Mouse (Mus musculus) left cerebral cortex, postnatal 25 days (tissue): ENCODE results near the gene Dhrs11. TPM values are rescaled to one million over a fixed set of nuclear protein-coding genes. Genes with fewer than 3 reads are reported as not detected.
A peak's percentile ranks its signal among the peaks of the same experiment; 100 is the strongest.
"Not testable (repeated sequence)": the region's sequence is repeated elsewhere in the genome, so short reads cannot be mapped to it uniquely, and the experiment has no call there.

Experiments
- DNase-seq, 2 experiments: peaks; one replicate each; pipeline ENCODE4 v3.0.0; 2022; ENCODE audit warnings: low spot score in 2 of 2, mixed read lengths in 1 of 2
- intact Hi-C: fragments of 180-260 bp; cut with DNase I; formaldehyde crosslinking; loops from one replicate; pipeline ENCODE4 v1.15.1; 2025
- total RNA-seq, 2 experiments: library from RNA; stranded (reverse); gene quantifications; 2 replicates each; pipeline ENCODE4 v1.2.3; 2021

Gene Dhrs11
- total RNA-seq: 1 to 10 TPM; 8.8 to 10.0 TPM

DNA sequence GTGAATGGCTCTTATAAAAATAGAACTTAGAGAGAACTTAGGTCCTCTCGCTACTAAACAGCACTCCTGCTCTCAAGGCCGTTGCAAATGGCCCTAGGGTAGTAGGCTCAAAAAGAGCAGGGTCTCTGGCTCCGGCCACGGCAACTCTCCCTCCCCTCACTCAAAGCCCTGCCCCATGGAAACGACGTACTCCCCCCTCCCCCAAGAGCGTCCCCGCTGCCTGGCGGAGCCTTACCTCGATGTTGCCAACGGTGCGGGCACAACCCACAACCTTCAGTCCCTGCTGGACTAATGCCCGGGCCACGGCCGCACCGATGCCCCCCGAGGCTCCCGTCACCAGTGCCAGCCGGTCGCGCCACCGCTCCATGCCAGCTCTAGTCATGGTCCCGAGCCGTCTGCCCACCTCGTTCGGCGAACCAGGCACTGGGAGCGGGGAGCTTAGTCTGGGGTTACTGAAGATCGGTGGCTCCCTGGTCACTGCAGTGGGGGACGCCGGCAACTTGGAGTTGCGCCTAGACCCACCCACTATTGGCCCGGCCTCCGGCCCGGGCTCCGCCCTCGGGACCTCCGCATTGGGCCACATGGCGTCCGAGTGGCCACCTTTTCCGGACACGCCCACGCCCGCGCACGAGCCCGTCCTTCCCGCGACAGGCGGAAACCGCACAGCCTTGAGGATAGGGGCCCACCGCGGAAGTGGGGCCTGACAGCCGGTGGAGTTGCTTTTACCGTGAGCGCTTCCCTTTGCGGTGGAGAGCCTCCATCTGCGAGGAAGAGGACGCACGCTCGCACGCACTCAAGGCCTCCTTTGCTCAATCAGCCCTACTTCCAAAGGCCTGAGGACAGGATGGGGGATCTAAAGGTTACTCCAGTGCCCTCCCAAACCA lies at the start of gene Dhrs11:
Dhrs11 (minus strand) TSS at position 479 of the 884 bp plus-strand sequence.
- DNase-seq: peak; percentile 88
- intact Hi-C loops: loop anchor here (5.0 kb wide), 1 partner anchor 44 kb away; the partner anchor contains the start of gene Ggnbp2

DNA sequence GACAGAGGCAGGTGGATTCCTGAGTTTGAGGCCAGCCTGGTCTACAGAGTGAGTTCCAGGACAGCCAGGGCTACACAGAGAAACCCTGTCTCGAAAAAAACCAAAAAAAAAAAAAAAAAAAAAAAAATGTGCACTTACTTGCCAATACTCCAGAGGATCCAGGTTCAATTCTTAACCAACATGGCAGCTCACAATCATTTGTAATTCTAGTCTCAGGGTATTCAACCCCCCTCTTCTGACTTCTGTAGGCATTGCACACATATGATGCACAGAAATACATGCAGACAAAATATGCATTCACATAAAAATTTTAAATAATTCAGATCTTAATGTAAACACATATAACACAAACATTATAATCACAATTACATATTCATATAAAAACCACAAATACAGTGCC lies 47.2 kb upstream of the Dhrs11 start:
- intact Hi-C loops, DNase-seq: not testable (repeated sequence)

DNA sequence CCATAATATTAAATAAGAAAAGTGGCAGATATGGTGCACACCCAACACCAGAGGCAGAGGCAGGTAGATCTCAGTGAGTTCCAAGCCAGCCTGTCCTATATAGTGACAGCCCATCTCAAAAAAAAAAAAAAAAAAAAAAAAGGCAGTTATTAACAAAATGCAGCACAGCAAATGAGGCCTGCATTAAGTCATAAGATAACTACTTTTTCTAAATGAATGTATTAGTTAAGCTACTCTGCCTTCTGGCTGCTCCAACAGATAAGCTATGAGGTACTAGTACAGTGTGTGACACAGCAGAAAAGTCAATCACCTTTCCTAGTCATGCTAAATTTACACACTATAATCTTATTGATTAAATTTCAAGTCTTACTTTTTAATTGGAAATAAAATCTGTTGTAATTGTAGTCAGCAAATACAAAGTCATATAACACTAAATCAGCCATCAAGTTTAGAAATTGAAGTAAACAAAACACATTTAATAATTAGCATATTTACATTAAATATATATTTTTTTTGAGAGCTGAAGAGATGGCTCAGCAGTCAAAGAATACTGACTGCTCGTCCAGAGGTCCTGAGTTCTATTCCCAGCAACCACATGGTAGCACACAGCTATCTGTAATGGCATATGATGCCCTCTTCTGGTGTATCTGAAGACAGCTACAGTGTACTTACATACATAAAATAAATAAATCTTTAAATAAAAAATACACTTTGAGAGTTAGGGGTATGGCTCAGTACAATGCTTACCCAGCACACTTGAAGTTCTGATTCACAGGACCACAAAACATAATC lies 44.4 kb upstream of the Dhrs11 start:
- intact Hi-C loops: loop anchor here (5.0 kb wide), 2 partner anchors 46 to 264 kb away; partner anchors contain the start of gene Dhrs11
- DNase-seq: no peak

DNA sequence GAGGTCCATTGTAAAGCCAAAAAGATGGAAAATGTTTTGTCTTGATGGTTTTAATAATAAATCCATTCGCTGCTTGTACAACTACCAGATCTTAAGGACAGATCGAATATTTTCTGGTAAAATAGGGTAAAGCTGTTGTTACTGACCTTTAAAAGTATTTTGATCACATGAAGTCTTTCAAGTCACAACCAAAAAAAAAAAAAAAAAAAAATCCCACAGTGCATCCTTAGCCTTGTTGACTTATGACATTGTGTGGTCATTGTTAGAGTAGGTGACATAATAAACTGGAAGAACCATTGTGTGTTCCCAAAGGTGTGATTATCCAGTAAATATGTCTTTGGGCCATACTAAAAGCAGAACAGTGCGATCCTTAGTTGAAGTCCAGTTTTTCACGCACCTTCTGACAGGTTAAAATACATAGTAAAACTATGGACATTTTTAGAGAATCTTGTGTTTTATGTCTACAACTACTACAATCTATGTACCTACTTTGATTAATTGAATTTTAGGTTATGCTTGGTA lies 42.8 kb upstream of the Dhrs11 start:
- intact Hi-C loops: loop anchor here (5.0 kb wide), 2 partner anchors 44 to 266 kb away; partner anchors contain the start of gene Dhrs11
- DNase-seq: no peak

DNA sequence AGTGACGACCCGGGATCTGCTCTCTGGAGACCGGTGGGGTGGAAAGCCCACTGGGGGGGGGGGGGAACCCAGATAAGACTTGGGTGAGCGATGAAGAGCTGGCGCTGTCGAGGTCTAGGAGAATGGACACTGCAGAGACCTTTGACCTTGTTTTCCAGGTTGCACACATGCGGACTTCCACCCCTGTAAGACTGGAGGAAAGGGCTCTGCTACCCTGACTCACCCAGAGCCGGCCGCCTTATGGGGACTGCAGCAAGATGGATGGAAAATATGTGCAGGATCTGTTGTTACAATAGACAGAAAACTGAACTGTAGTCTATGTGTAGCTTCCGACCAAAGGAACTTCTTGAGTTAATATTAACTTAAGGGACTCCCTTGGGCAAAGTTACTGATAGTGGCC lies 42.3 kb upstream of the Dhrs11 start:
- peak in 1 of 2 experiments; percentile 40 for DNase-seq
- intact Hi-C loops: loop anchor here (5.0 kb wide), 2 partner anchors 44 to 266 kb away; partner anchors contain the start of gene Dhrs11

DNA sequence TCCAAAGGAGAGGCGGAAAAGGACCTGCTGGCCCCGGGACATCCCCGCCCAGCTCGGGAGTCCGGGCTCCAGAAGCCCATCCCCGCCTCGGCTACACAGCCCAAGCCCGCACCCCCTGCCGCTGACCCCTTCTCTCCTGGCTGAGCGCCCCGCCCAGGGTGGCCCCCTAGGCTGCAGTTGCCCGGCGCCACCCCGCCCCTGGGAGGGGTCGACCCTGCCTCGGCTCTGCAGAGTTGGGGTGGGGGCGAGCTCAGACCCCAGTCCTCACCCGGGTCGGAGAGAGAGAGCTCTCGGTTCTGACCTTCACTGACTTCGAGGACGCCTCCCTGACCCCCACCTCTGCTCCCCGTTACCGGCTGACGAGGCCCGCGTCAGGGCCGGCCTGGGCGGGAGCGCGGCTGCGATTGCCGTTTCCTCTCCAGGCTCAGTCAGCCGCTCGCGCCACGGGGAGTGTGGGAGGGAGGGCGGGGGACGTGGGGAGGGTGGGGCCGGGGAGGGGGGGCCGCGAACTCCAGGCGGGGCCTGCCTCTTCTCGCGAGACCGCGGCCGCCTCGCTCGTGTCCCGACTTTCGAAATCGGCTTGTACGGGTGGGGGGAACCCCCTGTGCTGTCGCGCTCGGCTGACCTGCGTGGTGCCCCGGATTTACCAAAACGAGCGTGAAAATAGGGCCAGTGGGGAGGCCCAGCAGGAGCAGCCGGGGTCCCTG lies 41.7 kb upstream of the Dhrs11 start, which contains the start of gene Ggnbp2:
Ggnbp2 (minus strand) TSS at position 481 of the 707 bp plus-strand sequence.
- intact Hi-C loops: loop anchor here (1.0 to 5.0 kb wide), 4 partner anchors 10 to 267 kb away; partner anchors contain the start of genes Dhrs11, Myo19 and Pigw

DNA sequence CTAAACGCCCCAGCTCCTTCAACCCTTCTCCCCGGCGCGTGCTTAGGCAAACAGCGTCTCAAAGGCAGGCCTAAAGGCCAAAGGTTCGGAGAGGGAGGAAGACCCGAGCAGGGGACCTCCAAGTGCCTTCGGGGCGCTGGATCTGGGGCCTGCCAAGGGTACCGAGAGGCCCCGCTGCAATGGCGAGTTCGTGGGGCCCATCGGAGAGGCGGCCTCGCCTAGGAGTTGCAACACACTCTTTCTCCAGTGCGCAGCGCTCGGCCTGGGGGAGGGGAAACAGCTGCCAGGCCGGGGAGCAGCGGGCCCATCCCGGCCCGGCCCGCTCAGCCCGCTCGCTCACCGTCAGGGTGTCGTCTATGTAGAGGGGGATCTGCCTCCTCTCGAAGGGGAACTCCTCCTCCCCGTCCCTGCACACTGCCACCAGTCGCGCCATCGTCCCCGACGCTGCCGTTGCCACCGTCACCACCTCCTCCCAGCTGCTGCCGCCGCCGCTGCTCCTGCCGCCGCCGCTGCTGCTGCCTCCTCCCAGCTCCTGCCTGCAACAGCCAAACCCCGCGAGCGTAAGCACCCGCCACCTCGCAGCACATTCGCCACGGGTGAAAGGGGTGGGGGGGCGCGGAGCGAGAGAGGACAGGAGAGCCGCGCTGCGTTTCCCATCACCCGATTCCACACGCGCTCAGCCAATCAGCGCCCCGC lies 40.9 kb upstream of the Dhrs11 start:
- intact Hi-C loops: loop anchor here (1.0 to 5.0 kb wide), 4 partner anchors 11 to 268 kb away; partner anchors contain the start of genes Dhrs11, Myo19 and Pigw

More for the DNA sequence above, 41.7 kb upstream of the Dhrs11 start, which contains the start of gene Ggnbp2:
- peak; percentile 91 to 92 for DNase-seq

DNA sequence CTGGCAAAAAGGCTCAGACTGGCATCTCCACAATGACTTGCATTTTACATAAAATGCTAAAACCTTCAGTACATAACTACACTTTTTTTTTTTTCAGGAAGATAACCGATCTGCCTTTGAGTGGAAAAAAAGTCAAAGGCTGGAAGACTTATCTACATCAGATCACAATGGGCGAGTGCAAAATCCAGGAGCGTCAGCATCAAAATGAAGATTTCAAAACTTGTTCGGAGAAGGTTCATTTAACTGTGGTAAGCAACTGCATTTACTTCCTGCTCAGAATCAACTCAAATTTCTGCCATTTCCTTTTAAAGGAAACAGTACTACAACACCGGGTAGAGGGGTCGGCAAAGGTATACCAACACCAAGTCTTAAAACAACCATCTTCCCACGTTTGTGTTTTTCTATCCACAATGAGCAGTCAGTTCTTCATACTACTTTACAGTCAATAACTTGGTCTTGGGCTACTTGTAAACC lies 40.0 kb upstream of the Dhrs11 start:
- intact Hi-C loops: no loop called here
- no peak for DNase-seq

More for the DNA sequence above, 40.9 kb upstream of the Dhrs11 start:
- DNase-seq: peak; percentile 90 to 96

DNA sequence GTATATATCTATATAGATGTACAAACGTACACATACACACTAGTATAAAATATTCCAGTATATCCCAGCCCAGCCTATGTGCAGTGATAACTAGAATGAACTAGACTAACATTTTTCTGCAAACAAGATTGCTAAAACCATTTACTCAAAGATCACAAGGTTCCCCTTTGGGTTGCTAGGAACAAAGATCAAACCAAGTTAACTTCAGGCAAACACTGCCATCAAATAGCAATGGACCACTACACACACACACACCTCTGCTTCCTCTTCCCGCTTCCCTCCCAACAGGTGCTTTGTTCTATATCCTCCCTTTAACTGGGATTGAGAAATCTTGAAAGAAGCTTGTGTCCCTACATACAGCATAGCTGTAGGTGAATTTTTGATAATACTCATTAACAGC lies 38.8 kb upstream of the Dhrs11 start:
- no peak for DNase-seq
- intact Hi-C loops: no loop called here

DNA sequence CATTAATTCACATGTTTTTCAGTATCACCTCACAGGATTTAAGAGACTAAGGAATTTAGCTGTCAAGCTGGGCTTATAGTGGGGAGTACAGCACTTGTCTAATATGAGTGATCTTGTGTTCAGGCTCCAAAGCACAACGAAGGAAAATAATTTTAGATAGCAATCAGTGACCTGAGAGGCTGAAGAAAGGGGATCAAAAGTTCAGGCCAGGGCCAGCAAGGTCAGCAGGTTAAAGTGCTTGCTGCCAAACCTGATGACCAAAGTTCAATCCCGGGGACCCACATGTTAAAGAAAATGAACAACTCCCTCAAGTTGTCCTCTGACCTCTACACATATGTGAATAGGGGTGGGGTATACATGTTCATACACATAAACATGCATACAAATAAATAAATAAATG lies 36.5 kb upstream of the Dhrs11 start:
- intact Hi-C loops: no loop called here
- DNase-seq: no peak

DNA sequence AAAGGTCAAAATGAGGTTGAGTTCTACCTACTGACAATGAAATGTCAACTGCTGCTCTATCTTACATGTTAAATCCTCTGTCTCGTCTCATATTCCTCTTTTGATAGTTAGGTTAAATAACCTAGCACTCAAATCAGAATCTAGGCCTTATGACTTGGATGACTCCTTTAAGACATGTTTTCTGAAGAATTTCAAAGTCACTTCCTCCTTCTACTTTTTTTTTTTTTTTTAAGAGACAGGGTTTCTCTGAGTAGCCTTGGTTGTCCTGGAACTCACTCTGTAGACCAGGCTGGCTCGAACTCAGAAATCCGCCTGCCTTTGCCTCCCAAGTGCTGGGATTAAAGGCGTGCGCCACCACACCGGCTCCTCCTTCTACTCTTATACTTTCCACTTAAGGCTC lies 26.5 kb upstream of the Dhrs11 start:
- intact Hi-C loops: no loop called here
- DNase-seq: no peak

DNA sequence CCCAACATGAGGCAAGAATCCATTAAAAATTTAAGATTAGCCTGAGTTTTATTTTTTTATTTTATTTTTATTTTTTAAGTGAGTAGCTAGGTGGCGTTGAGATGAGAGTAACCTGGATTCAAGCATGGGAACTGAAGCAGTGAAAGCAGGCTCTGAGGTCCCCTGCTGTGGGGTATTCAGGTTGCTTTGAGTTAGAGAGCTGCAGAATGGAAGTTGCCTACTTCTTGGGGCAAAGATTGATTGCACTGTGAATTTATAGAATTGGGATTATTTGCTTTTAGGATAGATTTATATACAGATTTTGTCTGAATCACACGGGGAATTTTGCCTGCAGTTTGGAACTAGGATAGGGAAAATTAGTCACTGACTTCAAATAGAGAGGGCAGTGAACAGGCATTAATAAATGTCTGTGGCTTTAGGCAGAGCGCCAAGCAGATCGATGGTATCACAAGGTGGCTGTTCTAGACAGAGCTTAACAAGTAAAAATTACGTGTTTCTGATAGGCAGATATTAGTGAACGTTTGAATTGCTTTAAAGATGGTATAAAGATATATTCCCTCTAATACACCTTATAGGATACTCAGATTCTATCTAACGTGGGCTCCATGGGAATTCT lies 18.8 kb upstream of the Dhrs11 start:
- intact Hi-C loops: no loop called here
- DNase-seq: no peak

DNA sequence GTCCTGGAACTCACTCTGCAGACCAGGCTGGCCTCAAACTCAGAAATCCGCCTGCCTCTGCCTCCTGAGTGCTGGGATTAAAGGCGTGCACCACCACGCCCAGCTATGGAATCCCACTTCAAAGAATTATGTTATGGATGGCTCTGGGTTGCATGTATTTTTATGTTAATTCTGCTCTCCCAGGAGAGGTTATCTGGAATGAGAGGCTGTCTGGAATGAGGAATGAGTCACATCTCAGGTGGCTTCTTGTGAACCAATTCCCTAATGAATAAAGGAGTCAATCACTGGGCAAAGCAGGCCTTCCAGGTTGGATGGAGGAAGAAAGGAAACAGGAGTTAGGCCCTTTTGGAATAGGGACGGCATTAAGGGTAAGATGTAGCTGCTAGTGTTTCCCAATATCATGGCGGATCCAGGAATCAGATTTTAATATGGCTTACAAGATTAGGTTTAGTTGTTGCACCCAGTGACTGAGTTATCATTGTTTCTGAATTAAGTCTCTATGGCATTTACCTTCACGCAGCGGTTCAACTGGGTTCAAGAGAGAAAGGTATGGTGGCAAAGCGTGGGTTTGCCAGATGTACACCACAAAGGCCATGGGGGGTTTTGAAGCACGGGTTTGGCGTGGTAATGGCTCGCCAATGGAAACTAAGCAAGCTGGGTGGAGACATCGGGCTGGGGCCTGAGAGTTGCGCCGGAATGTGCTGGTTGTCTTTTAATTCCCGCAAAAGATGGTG lies 18.1 kb upstream of the Dhrs11 start:
- intact Hi-C loops: no loop called here
- no peak for DNase-seq

DNA sequence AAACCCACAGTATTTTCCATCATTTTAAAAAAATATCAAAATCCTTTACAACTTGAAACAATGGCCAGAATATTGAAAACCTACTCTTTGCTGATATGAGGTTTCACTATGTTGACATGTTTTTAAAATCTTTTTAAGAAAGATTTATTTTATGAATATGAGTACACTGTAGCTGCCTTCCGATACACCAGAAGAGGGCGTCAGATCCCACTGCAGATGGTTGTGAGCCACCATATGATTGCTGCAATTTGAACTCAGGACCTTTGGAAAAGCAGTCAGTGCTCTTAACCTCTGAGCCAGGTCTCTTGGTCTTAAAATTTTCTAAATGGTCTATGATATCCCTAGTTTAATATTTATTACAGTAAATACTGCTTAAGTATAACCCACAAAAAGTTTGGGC lies 10.5 kb upstream of the Dhrs11 start:
- no peak for DNase-seq
- intact Hi-C loops: no loop called here

DNA sequence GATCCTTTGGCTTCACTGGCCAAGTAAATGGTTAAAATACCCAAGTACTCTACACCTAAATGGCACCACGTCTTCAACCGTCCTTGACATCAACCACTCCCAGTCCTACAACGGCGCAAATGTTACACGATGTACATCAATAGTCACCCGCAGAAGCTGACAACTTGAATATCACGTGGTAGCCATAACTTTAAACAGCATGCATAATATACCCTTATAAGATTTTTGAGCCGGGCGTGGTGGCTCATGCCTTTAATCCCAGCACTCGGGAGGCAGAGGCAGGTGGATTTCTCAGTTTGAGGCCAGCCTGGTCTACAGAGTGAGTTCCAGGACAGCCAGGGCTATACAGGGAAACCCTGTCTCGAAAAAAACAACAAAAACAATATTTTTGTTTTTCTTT lies 701 bp upstream of the Dhrs11 start:
- not testable (repeated sequence) for DNase-seq
- intact Hi-C loops: loop anchor here (5.0 kb wide), 1 partner anchor 43 kb away; the partner anchor contains the start of gene Ggnbp2

DNA sequence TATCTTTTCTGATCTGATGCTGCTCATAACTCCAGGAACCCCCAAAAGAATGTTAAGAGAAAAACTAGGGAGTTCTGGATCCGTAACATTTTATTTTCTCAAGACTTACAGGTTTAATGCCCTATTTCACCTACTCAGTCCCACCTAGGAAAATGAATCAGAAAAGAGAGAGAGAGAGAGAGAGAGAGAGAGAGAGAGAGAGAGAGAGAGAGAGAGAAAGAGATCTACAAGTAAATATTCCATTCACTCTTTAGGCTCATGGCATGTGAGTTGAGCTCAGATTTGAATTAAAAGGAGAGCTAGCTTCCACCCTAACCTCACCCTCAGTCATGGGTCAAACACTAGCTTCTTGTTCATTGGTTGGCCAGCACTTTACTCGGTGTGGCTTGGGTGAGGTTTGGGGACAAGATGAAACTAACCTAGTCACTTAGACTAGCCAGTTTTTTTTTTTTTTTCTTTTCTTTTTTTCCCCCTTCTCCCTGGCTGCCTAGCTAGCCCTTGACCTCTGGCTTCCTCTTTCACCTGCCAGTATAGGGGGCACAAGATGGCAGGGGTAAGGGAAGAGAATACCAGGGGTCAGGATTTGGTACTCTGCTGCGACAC lies 792 bp downstream of the Dhrs11 start:
- DNase-seq: no peak
- intact Hi-C loops: loop anchor here (5.0 kb wide), 1 partner anchor 44 kb away; the partner anchor contains the start of gene Ggnbp2

DNA sequence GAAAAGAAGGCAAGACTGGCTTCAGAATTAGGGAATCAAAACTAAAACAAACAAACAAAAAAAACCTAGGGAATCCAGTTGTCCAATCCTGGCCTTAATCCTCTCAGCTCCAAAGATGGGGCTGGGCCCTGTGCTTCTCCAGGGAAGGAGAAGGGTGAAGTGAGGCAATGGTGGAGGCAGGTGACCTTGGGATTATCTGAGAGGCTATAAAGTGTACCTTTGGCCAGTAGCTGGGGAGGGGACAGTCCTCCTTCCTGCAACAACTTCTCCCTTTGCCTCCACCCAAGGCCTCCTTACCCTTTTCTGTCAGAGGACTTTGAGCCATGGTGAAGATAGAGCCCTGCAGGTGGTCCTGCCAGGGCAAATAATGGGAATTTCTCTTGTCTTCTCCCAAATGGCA lies 1.3 kb downstream of the Dhrs11 start:
- DNase-seq: no peak
- intact Hi-C loops: loop anchor here (5.0 kb wide), 1 partner anchor 45 kb away; the partner anchor contains the start of gene Ggnbp2
